Mouse (Mus musculus) spleen, adult 2 months (tissue): ENCODE measurements around the gene Nprl2. TPM values are rescaled to one million over a fixed set of nuclear protein-coding genes. Genes with fewer than 3 reads are reported as not detected.

ENCODE experiments used
- DNase-seq, 2 experiments: peaks; one replicate each; pipeline versions ENCODE4 v3.0.0 to v3.0.0-alpha.2; 2012 to 2021; ENCODE audit warnings: low spot score in 2 of 2, low read depth in 1 of 2
- H3K27ac ChIP-seq: fragments of 200-500 bp; 2 replicates; pipeline ENCODE4 v1.5.1; 2012; ENCODE audit warnings: low read length, inconsistent platforms; ENCODE audit not compliant: insufficient read depth
- H3K27me3 ChIP-seq: fragments of 200-500 bp; 2 replicates; pipeline ENCODE4 v1.6.1; 2012; ENCODE audit warnings: mild to moderate bottlenecking, moderate library complexity, low read length, inconsistent platforms; ENCODE audit not compliant: control insufficient read depth, insufficient read depth
- H3K36me3 ChIP-seq: fragments of 200-500 bp; 2 replicates; pipeline ENCODE4 v1.6.1; 2012; ENCODE audit warnings: mild to moderate bottlenecking, low read length, inconsistent platforms; ENCODE audit not compliant: control insufficient read depth, insufficient read depth
- H3K4me1 ChIP-seq: fragments of 200-500 bp; 2 replicates; pipeline ENCODE4 v1.6.1; 2011; ENCODE audit warnings: inconsistent platforms; ENCODE audit not compliant: control insufficient read depth, insufficient read depth, insufficient read length
- H3K4me3 ChIP-seq: fragments of 200-500 bp; 2 replicates; pipeline ENCODE4 v1.5.1; 2011; ENCODE audit warnings: mild to moderate bottlenecking, inconsistent platforms; ENCODE audit not compliant: insufficient read depth, insufficient read length; ENCODE audit errors: extremely low read depth
- CTCF ChIP-seq: fragments of 200-500 bp; IDR thresholded peaks from 2 replicates; pipeline ENCODE4 v1.5.1; 2011; ENCODE audit warnings: mild to moderate bottlenecking, inconsistent platforms; ENCODE audit not compliant: insufficient read depth, insufficient read length, insufficient replicate concordance; ENCODE audit errors: extremely low read depth
- POLR2A ChIP-seq: fragments of 200-500 bp; IDR thresholded peaks from 2 replicates; pipeline ENCODE4 v1.6.1; 2011; ENCODE audit warnings: low read depth, low read length, inconsistent platforms
- WGBS: fragments of 180-500 bp; shearing (Covaris S2); methylation state at CpG from one replicate; pipeline ENCODE4 v1.1.7; 2018; 5-methylcytosine and 5-hydroxymethylcytosine counted together
- polyA plus RNA-seq: library from polyadenylated mRNA; depleted of rRNA; stranded (reverse); fragments of >200 nt; gene quantifications from 2 replicates; pipeline ENCODE4 v1.2.3, GENCODE M21; 2012

Nprl2 gene
- polyA plus RNA-seq, 1 experiment, result 24.4 TPM

DNA sequence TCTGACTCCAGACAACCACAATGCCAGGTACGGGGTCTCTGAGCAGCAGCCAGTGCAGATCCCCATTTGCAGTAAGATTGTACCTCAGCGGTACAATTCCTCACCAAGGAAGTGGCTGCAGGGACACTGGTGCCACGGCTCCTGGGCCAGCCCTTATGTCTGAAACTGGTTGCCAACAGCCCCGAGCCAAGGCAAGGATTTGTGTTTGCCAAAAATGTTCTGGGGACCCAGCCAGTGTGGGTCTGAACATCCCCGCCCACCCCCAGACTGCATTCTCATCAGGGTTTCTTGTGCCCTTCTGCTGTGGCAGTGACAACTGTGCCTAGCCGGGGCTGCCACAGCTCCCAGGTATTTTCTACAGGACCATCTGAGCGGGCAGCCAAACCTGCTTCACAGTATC lies 3.8 kb upstream of the Nprl2 start:
- Histone ChIP-seq H3K4me3 (no peak overlapping the region), H3K4me1 (peaks cover 20% of the 10 kb centered on the region; the same call in 1 of the 2 replicates), H3K36me3 (peaks cover 17% of the 10 kb centered on the region), H3K27me3 (no peaks in the 10 kb centered on the region), H3K27ac (no peak overlapping the region)
- 94% methylated on average over 7 of the region's 7 CpGs for WGBS
- DNase-seq, result no peak
- TF ChIP-seq CTCF, result no peak
- TF ChIP-seq POLR2A, result no peak

DNA sequence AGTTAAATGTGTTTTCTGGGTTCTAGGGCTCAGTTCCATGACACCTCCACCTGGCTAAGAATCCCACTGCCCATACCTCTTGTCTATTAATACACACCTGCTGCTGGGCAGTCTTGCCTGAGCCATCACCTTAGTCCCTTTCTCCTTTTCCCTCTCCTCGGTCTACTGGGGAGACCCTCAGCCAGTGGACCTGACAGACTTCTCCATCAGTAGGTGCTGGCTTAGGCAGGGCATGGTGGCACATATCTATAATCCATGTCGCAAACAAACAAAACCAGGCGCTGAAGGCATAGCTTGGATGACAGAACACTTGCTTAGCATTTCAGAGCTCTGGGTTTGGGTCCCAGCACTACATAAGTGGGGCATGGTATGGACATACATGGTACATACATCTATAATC lies 3.3 kb upstream of the Nprl2 start:
- TF ChIP-seq CTCF (no peak), POLR2A (no peak)

DNA sequence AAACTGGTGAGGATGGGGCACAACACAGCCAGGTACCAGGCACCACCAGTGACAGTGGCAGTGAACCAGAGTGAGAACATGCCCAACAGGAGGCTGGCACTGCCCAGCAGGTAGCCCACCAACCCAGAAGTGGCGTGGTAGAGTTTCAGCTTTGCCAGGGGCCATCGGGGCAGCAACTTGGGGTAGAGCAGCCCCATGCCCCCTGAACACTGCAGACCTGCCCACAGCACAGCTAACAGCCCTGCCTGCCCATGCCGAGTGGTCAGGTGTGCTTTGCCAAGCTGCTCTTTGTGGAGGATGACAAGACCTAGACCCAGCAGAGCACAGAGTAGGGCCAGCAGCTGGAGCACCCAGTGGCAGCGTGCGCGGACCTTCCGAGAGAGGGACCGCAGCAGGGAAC lies 2.1 kb upstream of the Nprl2 start:
- TF ChIP-seq CTCF (no peak), POLR2A (no peak)
- peaks cover 17% of the 10 kb centered on the region for H3K36me3 ChIP-seq
- peaks cover 20% of the 10 kb centered on the region; the same call in 1 of the 2 replicates for H3K4me1 ChIP-seq
- no peak overlapping the region for H3K27ac ChIP-seq
- H3K27me3 ChIP-seq, result no peaks in the 10 kb centered on the region
- no peak for DNase-seq
- 96% methylated on average over 8 of the region's 8 CpGs for WGBS
- H3K4me3 ChIP-seq, result no peak overlapping the region

More for the DNA sequence above, 3.3 kb upstream of the Nprl2 start:
- DNase-seq, result no peak
- no peak overlapping the region for H3K4me3 ChIP-seq
- 89% methylated on average over 3 of the region's 3 CpGs for WGBS
- H3K36me3 ChIP-seq, result peaks cover 17% of the 10 kb centered on the region
- H3K4me1 ChIP-seq, result peaks cover 20% of the 10 kb centered on the region; the same call in 1 of the 2 replicates
- H3K27me3 ChIP-seq, result no peaks in the 10 kb centered on the region
- H3K27ac ChIP-seq, result no peak overlapping the region

DNA sequence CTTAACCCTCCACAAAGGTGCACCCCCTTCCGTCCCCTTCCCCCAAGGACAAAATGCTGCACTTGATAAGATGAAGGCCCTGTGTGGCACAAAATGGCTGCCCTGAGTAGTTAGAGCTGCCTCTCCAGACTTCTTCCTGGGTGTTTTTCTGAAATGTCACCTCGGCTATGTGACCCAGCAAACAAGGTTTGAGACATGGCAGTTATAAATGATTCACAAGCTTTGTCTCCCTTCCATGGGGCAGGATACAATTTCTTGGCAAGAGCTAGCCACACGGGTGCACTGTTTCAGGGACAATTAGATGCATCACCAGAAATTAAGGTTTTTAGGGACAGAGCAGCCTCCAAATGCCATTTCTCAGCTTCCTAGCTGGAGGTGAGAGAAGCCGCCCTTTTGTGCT lies 1.6 kb upstream of the Nprl2 start:
- 80% methylated on average over 4 of the region's 4 CpGs for WGBS
- no peak overlapping the region for H3K27ac ChIP-seq
- no peak overlapping the region for H3K4me3 ChIP-seq
- peaks cover 19% of the 10 kb centered on the region for H3K36me3 ChIP-seq
- DNase-seq, result no peak
- TF ChIP-seq CTCF, result no peak
- TF ChIP-seq POLR2A, result no peak
- peaks cover 20% of the 10 kb centered on the region; the same call in 1 of the 2 replicates for H3K4me1 ChIP-seq
- H3K27me3 ChIP-seq, result no peaks in the 10 kb centered on the region

DNA sequence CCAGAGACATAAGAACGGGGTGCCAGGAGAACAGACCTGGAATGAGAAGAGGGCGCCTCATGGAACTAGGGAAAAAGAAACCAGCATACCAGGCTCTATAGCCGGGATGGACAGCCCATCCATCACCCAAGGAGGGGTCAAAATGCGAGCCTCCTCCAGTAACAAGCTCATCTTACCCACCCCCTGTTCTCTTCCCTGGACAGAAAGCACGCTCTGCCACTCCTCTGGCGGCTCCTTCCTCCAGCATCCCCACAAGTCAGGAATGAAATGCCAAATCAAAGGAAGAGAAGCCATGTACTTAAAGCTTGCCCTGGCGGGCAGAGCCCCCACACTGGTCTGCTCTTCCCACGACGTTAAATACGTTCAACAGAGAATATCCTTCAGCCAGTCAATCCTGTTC lies 1.0 kb upstream of the Nprl2 start:
- TF ChIP-seq CTCF, result no peak
- no peak for TF ChIP-seq POLR2A
- H3K27me3 ChIP-seq, result no peaks in the 10 kb centered on the region
- WGBS, result 70% methylated on average over 10 of the region's 10 CpGs
- DNase-seq, result no peak
- H3K4me1 ChIP-seq, result peaks cover 14% of the 10 kb centered on the region; the same call in 1 of the 2 replicates
- peaks cover 19% of the 10 kb centered on the region for H3K36me3 ChIP-seq
- H3K27ac ChIP-seq, result no peak overlapping the region
- no peak overlapping the region for H3K4me3 ChIP-seq

DNA sequence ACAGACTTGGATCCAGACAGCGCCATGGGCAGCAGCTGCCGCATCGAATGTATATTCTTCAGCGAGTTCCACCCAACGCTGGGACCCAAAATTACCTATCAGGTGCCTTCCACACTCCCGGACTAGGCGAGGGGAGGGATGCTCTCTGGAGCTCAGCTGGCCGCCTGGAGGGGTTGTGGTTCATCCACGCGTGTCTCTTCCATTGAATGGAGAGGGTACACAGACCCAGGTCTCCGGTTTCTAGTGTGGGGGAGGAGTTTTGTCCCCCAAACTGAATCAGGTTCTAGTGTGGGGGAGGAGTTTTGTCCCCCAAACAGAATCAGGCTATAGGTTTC lies 293 bp downstream of the Nprl2 start:
- DNase-seq, result no peak
- Histone ChIP-seq H3K27ac (peak overlapping the region; percentile 44), H3K4me1 (peaks cover 15% of the 10 kb centered on the region; the same call in 1 of the 2 replicates), H3K36me3 (peaks cover 18% of the 10 kb centered on the region), H3K27me3 (no peaks in the 10 kb centered on the region), H3K4me3 (peak overlapping the region; percentile 80)
- TF ChIP-seq CTCF (no peak), POLR2A (no peak)
- under 1% methylated on average over 11 of the region's 11 CpGs for WGBS

DNA sequence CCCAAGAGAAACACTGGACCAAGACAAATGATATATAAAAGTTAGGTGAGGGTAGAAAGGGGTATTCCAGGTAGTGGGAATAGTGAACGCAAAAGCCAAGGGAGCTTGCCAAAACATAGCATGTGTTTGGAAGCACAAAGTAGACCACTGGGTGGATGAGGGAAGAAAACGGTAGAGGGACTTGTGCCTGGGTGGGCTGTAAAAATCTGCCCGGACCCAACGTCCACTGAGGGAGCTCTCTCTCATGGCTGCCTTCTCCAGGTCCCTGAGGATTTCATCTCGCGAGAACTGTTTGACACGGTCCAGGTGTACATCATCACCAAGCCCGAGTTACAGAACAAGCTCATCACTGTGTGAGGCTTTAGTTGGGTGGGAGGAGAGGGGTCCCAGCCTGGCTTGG lies 695 bp downstream of the Nprl2 start:
- peaks cover 18% of the 10 kb centered on the region; the same call in 1 of the 2 replicates for H3K4me1 ChIP-seq
- H3K27me3 ChIP-seq, result no peaks in the 10 kb centered on the region
- H3K27ac ChIP-seq, result no peak overlapping the region
- peaks cover 18% of the 10 kb centered on the region for H3K36me3 ChIP-seq
- TF ChIP-seq CTCF, result no peak
- no peak for TF ChIP-seq POLR2A
- 0 out of 2 replicates have a peak overlapping the region, but pooled peaks have one; percentile 80 for H3K4me3 ChIP-seq
- WGBS, result 64% methylated on average over 8 of the region's 8 CpGs
- DNase-seq, result no peak
